10 mouse cellular contexts compared by ENCODE assay signal in the genomic region with DNA sequence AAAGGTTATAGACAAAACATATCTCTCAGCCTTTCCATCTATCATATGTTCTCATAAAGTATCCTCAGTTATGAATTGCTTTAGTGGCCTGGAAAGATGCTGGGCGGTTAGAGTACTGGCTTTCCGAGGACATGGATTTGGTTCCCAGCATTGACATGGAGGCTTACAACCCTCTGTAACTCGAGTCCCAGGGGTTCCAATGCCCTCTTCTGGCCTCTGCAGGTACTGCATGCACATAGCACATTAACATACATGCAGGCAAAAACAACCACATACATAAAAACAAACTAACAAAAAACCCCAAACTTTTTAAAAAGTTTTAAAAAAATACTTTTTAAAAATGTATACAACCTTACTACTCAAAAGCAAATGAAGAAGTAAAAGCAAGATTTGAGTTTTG. TPM values are rescaled to one million over a fixed set of nuclear protein-coding genes. Genes with fewer than 3 reads are reported as not detected.
DNase-seq lines count a peak whose midpoint lies in the region; ATAC-seq and TF ChIP-seq lines count a peak whose summit lies in the region.
"Had no signal": no experiment of that assay in that cellular context is flagged by ENCODE, and none has a peak within 500 bp of the region (broad histone marks: within the 10 kb centered on the region; RNA-seq: fewer than 3 reads in every experiment).

No protein-coding gene starts in this region.

- in situ Hi-C loops in CH12.LX (cut with MboI; ENCODE audit: low pct_ligation_motif_present, low pct_unique_long_range_greater_than_20kb, low sequenced_read_pairs) (no loop called here), Patski (cut with MboI; ENCODE audit: low pct_unique_long_range_greater_than_20kb) (no loop called here)

- no peak for ATAC-seq in Patski
- ATAC-seq: hindbrain, embryonic 16.5 days; midbrain, embryonic 15.5 days had no signal

- H3K4me1 ChIP-seq in CH12.LX (ENCODE audit: control insufficient read depth in 1 of 2, insufficient read depth in 2 of 2), result peaks cover 0 to 5% of the 10 kb centered on the region in 2 experiments; a peak in 2 of 4 replicates
- H3K4me1 ChIP-seq: midbrain, embryonic 15.5 days had no signal

- no peak overlapping the region for H3K4me2 ChIP-seq in CH12.LX (ENCODE audit: insufficient read depth, low read depth, poor library complexity, severe bottlenecking)
- H3K4me2 ChIP-seq: midbrain, embryonic 15.5 days had no signal

- no peak overlapping the region for H3K9ac ChIP-seq in CH12.LX (ENCODE audit: insufficient read depth, low read depth)
- H3K9ac ChIP-seq: midbrain, embryonic 15.5 days had no signal

- H3K27me3 ChIP-seq in CH12.LX (replicated peaks) (no peaks in the 10 kb centered on the region), Patski (no peaks in the 10 kb centered on the region)
- H3K27me3 ChIP-seq: midbrain, embryonic 15.5 days had no signal

- no peak for TF ChIP-seq POLR2A in CH12.LX (IDR thresholded peaks at IDR 0.05; ENCODE audit: low read depth, low read length)

- TF ChIP-seq CTCF in layer of hippocampus, adult 2 months (conservative IDR thresholded peaks at IDR 0.05), result peak; percentile 62
- peak in 1 of 2 experiments; percentile 47; a peak in 3 of 4 replicates for TF ChIP-seq CTCF in CH12.LX (conservative IDR thresholded peaks at IDR 0.05 in 1 of 2, IDR thresholded peaks at IDR 0.05 in 1 of 2; ENCODE audit: low read depth in 2 of 2, low read length in 2 of 2)
- peak; percentile 42 for TF ChIP-seq CTCF in Patski (IDR thresholded peaks at IDR 0.05)

- peaks cover 4% of the 10 kb centered on the region for H3K9me3 ChIP-seq in CH12.LX (replicated peaks; ENCODE audit: low read length)

- dilution Hi-C loops in CH12.LX (cut with MboI; ENCODE audit: extremely low pct_ligation_motif_present, extremely low pct_unique_long_range_greater_than_20kb, low sequenced_read_pairs), result no loop called here

- TF ChIP-seq RAD21 in CH12.LX (IDR thresholded peaks at IDR 0.05; ENCODE audit: low read depth, low read length), result peak; percentile 34

- H3K27ac ChIP-seq in layer of hippocampus, adult 2 months, result no peak overlapping the region
- no peak overlapping the region for H3K27ac ChIP-seq in CH12.LX (ENCODE audit: insufficient read depth, low read depth)
- H3K27ac ChIP-seq: midbrain, embryonic 15.5 days had no signal

- CTCF ChIA-PET in Patski (lab: Charles Lee), result no interaction called here

- no peaks in the 10 kb centered on the region for H3K79me2 ChIP-seq in CH12.LX (replicated peaks; ENCODE audit: control insufficient read depth, extremely low read depth, insufficient read depth, poor library complexity, severe bottlenecking)

- no peak for DNase-seq in layer of hippocampus, adult 2 months (ENCODE audit: low spot score in 2 of 2)
- DNase-seq in layer of hippocampus, adult 9-11 months, result no peak
- no peak for DNase-seq in CH12.LX (ENCODE audit: extremely low read depth)
- DNase-seq in Patski (ENCODE audit: low read depth, low spot score), result no peak
- DNase-seq in naive thymus-derived CD4-positive, alpha-beta T cell, adult 2 months (ENCODE audit: low read depth), result peak; percentile 52
- no peak for DNase-seq in right cerebral cortex, postnatal 36 days (ENCODE audit: low spot score in 2 of 2)
- no peak for DNase-seq in layer of hippocampus, postnatal 10 days (ENCODE audit: low spot score in 2 of 2)
- DNase-seq in left cerebral cortex, adult 8-10 months (ENCODE audit: low spot score in 2 of 2), result no peak

- H3K4me3 ChIP-seq in layer of hippocampus, adult 2 months, result no peak overlapping the region
- no peak overlapping the region for H3K4me3 ChIP-seq in CH12.LX (replicated peaks in 1 of 3; ENCODE audit: low read depth in 2 of 3, low read length in 2 of 3, poor library complexity in 1 of 3)
- H3K4me3 ChIP-seq: midbrain, embryonic 15.5 days had no signal

- POLR2A ChIA-PET in Patski (lab: Charles Lee), result no interaction called here

- no peak for TF ChIP-seq EP300 in CH12.LX (IDR thresholded peaks at IDR 0.05; ENCODE audit: low read length)

- peaks cover 20 to 28% of the 10 kb centered on the region in 2 experiments for H3K36me3 ChIP-seq in CH12.LX (replicated peaks in 1 of 2; ENCODE audit: control insufficient read depth in 1 of 2, insufficient read depth in 1 of 2, low read length in 1 of 2)

TF ChIP-seq in CH12.LX, 34 proteins besides CTCF, POLR2A, EP300 and RAD21:
- TF ChIP-seq HCFC1 (IDR thresholded peaks at IDR 0.05; ENCODE audit: low read depth, low read length) (no peak), KAT2A (IDR thresholded peaks at IDR 0.05; ENCODE audit: insufficient replicate concordance, low read length) (no peak), NRF1 (IDR thresholded peaks at IDR 0.05; ENCODE audit: low read depth, low read length) (no peak), SMC3 (IDR thresholded peaks at IDR 0.05; ENCODE audit: low read depth, low read length) (peak; percentile 41; the same call in 1 of the 2 replicates), BHLHE40 (IDR thresholded peaks at IDR 0.05; ENCODE audit: low read depth, low read length) (no peak)

RNA-seq across cellular contexts. Expression of gene Lpar6, which starts 28.5 kb away (rescaled TPM):
- total RNA-seq in layer of hippocampus, adult 2 months (2021), result 1 to 10 TPM; 1.7 to 1.9 TPM
- 2.9 and 3.1 TPM in 2 replicates for total RNA-seq in CH12.LX (2012; rRNA removed)
- 6.4 and 7.5 TPM in 2 replicates for total RNA-seq in CH12.LX (2014; rRNA removed)
- 2.3 and 3.2 TPM in 2 replicates for polyA plus RNA-seq in CH12.LX (2012; ENCODE audit: insufficient read length, low read depth)
- 8.8 TPM for polyA plus RNA-seq in Patski (2021)
- total RNA-seq in layer of hippocampus, postnatal 10 days (2021), result 1 to 10 TPM; 1.8 TPM
- total RNA-seq in left cerebral cortex, adult 8-10 months (2022), result 1 to 10 TPM; 1.3 to 1.8 (median 1.4) TPM

RNA-seq across cellular contexts. Expression of gene Rb1, which starts 59.5 kb away (rescaled TPM):
- total RNA-seq in layer of hippocampus, adult 2 months (2021), result 10 to 100 TPM; 32.0 to 40.5 TPM
- 10.7 and 15.2 TPM in 2 replicates for total RNA-seq in CH12.LX (2012; rRNA removed)
- 16.7 and 19.3 TPM in 2 replicates for total RNA-seq in CH12.LX (2014; rRNA removed)
- 13.6 TPM in 2 replicates for polyA plus RNA-seq in CH12.LX (2012; ENCODE audit: insufficient read length, low read depth)
- 30.0 TPM for polyA plus RNA-seq in Patski (2021)
- 10 to 100 TPM; 42.4 to 49.7 TPM for total RNA-seq in layer of hippocampus, postnatal 10 days (2021)
- 10 to 100 TPM; 24.2 to 33.1 (median 29.2) TPM for total RNA-seq in left cerebral cortex, adult 8-10 months (2022)
